Mouse (Mus musculus) layer of hippocampus, adult 18-20 months (tissue): ENCODE data around the gene Acyp2. TPM values are rescaled to one million over a fixed set of nuclear protein-coding genes. Genes with fewer than 3 reads are reported as not detected.

Experiments
- DNase-seq, 2 experiments: peaks; one replicate each; pipeline ENCODE4 v3.0.0; 2022; ENCODE audit warnings: low spot score in 2 of 2
- total RNA-seq, 2 experiments: library from RNA; stranded (reverse); gene quantifications; 2 replicates each; pipeline ENCODE4 v1.2.3; 2021

Acyp2 gene
- total RNA-seq, 2 experiments from 2014 or later, result 20.9 to 23.6 TPM

DNA sequence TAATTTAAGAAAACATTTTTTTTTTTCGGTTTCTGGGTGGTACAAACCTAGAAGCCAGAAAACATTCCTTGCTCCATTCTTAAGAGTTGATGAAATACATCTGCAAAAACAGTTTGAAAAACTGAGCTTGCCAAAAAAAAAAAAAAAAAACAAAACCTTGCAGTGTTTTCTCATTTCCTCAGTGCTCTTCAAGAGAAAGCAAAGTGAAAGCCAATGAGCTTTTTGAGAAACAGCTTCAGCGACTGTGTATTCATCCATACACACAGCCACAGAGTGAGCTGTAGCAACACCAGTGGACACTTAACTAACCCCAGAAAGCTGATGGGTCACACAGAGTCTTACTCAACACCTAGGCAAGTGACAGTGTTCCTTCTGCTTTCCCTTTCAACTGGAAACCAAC lies 69.4 kb downstream of the Acyp2 start:
- no peak for DNase-seq

DNA sequence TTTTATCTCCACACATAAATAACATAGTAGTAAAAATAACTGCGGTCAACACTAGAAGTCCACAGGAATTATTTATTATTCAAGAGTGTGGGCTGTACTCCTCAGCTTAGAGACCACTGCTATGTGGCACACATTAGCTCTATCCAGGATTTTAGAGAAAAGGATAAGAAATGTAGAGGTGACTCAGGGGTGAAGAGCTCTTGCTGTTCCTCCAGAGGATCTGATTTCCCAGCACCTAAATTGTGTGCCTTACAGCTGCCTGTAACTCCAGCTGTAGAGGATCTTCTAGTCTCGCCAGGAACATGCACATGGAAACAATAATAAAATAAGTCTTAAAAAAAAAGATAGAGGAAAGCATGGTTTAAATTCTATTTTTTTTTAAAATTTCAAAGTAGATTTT lies 70.5 kb downstream of the Acyp2 start:
- DNase-seq, result no peak

DNA sequence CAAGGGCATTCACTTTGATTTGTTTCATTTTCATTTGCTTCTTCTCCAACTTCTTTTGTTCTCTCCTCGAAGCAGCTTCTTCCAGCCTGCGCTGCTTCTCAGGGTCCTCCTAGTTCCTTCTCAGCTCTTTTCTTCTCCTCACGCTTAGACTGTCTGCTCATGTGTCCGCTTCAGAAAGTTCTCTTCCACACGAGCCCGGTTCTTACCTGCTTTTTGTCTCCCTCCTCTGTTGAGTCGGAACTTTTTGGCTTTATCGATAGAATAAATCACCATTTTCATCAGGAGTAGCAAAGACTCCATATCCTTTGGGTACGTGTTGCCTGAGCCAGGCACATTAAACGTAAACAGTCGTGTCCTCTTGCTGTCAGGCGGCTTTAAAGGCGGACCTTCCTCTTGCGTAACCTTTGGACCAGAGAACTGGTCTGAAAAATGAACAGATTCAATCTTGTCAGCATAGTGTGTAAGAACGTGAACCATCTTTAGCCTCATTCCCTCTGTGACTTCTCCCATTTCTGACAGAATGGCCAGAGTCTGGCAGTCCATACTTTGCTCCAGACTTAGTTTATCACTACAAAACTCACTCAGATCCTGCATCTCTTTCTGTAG lies 76.5 kb downstream of the Acyp2 start:
- no peak for DNase-seq

DNA sequence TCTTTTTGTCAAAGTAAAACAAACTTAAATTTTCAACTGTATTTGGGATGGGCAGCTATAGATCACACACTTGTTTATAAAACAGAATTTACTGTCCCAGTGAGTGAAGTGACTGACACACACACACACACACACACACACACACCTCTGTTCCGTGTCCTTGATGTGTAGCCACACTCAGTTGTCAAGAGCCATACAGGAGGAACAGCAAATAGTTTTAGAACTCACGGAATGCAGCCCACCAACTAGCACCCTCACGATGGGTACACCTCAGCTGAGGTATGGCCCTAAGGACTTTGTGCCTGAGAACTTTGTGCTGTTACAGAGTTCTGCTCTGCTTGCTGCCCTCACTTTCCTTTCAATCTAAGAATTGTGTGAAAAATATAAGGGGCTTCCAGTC lies 78.8 kb downstream of the Acyp2 start:
- DNase-seq, result no peak

DNA sequence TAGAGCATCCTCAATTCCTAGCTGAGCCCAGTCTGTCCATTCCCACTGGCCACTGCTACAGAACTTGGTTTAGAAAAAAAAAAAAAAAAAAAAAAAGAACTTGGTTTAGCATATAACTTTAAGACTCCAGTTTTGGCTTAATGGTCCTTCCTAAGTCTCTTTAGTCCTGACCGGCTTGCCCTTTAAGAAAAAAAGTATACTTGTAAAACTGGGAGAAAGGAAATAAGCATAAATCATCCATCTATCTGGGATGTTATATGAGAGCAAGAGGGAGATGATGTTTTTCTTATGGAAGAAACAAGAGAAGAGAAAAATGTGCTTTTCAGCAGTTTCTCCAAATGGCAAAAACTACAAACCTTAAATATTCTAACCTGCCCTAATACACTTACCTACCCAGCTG lies 89.2 kb downstream of the Acyp2 start:
- no peak for DNase-seq

DNA sequence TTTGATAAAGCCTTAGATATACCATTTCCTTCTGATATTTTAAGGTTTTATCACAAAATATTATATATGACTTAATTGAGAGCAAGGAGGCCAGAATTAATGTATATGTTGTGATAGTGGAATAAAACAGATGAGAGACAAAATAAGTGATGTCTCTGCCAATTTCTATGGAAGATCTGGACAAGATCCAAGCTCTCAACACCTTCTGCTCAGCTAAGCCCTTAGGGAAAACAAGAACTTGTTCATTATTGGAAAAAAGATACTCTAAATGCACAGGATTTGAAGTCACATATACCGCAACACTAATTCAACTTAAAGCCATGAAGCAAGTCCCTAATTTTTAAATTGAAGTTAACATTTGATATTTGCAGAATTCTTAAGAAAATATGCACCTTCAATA lies 96.0 kb downstream of the Acyp2 start:
- DNase-seq, result no peak

DNA sequence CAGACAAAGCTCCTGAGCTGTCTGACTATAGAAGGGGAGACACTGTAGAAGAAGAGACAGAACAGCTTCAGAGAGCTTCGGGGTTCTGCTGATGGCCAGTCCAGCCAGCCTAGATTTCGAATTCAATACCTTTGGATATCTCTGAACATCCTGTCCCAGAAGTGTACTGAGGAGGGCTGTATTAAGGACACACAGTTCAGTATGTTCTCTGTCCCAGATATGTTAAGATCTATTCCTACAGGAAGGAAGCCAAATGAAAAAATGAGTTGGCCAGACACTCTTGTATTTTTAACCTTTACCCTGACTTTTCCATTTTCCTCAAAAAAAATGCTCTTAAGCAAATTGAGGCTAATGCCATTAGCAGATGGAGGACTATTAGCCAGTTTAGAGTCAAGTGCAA lies 132.3 kb downstream of the Acyp2 start:
- DNase-seq, result no peak

DNA sequence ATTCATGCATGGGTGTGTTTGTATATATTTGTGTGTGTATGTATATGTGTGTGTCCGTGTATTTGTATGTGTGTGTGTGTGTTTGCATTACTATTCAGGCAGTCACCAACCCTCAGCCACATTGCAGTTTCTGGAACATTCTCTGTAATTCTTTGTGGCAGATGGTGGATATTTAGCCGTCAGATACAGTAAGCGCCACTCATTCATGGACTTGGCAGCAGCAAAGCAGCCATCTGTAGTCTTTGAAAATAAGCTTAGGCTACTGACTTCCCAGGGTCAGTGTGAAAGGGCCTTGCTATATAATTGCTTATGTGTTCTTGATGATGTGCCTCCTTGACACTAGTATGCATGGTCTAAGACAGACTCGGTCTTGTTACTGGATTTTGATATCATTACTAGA lies 141.2 kb downstream of the Acyp2 start:
- DNase-seq, result peak in 1 of 2 experiments; percentile 17

DNA sequence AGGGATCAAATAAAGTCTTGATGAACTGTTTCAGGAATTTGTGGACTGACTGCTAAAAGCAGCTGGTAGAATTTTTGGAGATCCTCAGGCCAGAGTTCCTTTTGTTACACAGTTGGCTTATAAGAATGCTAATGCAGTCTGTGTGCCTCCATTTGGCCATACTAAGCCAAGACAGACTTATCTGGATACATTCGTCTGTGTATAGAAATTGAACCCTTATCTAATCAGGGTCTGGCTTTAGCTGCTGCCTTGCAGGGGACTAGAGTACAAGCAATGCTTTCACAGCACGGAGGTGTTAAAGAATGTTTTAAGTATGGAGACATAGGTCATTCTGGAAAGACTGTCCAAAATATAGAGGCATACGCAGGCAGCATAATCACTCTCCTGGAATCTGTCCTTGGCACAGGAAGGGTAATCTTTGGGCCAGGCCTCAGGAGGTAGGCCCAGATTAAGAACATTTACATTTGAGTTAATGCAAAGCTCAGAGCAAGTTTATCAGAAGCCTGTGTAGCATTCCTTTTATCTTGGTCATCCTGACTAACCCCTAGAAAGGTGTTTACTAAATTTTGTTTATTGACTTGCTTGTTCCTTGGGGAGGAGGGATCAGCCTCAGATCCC lies 150.5 kb downstream of the Acyp2 start:
- no peak for DNase-seq

DNA sequence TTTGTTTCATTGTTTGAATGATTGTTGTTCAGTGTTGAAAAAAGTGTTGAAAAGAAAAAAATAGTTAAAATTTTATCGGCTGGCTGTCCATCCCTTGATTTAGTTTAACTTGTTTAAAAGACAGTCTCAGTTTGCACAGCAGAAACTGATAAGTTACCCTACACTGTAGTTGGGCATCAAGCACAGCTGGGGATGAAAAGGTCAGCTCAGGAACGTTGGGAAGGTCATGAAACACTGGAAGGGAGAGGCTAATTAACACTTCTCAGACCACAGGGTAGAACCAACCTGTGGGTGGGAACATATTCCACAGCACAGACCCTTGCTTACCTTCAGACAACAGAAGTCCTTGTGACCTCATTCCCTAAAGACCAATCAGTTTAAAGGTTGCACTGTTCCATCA lies 152.2 kb downstream of the Acyp2 start:
- DNase-seq, result no peak

DNA sequence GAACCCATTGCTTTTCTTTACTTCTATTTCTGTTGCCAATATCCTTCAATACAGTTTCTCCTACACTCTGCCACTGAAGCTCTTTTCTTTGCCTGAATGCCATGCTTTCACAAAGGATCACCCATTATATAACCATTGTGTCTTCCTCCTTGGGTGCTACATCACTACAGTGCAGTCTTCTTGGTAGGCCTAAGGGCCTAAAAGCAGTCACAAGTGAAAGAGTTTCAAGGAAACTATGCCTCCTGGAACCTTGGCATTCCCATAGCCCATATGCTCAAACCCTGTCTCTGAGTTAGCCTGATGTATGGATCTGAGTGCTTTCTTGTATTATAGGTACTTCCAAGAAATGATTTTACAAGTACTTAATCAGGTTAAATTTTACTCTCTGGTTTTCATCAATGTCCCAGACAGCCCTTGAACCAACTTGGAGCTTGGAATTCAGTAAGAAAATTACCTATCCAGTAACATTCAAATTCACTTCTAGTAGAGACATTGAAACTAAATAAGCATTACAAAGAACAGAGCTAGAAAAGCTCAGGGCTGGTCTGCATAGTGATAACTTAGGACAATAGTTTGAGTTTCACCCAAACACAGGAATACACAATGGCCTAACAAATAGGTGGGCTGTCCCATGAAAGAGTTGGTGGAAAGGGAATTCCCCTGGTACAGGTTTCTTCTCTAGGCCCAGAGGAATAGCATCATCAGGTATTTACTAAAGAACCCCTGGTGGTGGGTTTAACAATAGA lies 157.7 kb downstream of the Acyp2 start:
- no peak for DNase-seq

DNA sequence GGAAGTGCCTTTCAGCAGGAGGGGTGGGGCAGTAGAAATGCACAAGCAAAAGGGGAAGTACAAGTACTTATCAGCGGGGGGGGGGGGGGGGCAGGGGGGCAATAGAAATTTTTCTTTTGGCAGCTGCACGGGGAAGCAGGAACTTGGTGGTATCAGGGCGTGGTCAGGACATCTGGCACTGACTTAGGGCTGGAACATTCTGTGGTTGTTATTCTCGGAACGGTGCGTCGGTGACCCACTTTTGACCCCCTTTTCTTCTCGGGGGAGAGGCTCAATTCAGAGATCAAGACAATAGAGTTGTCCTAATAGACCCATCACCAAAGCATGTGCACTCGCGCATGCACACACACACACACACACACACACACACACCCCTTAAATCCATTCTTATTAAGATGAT lies 161.2 kb downstream of the Acyp2 start:
- DNase-seq, result no peak

DNA sequence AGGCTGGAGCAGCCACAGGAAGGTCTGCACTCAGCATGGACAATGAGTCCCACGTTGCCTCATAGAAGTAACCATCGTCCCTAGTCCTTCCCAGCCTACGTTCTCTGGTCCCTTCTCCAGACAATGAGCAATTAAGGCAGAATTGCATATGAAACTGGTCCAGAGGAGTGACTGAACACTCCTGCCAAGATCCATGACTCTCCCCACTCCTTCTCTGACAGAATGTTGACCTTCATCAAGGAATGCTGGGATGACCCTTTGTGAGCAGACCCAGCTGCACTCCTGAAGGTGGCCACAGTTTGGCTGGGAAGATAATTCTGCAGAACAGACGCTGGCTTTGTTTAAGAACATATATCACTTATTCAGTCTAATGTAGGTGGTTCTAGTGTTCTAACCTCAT lies 166.1 kb downstream of the Acyp2 start:
- no peak for DNase-seq

DNA sequence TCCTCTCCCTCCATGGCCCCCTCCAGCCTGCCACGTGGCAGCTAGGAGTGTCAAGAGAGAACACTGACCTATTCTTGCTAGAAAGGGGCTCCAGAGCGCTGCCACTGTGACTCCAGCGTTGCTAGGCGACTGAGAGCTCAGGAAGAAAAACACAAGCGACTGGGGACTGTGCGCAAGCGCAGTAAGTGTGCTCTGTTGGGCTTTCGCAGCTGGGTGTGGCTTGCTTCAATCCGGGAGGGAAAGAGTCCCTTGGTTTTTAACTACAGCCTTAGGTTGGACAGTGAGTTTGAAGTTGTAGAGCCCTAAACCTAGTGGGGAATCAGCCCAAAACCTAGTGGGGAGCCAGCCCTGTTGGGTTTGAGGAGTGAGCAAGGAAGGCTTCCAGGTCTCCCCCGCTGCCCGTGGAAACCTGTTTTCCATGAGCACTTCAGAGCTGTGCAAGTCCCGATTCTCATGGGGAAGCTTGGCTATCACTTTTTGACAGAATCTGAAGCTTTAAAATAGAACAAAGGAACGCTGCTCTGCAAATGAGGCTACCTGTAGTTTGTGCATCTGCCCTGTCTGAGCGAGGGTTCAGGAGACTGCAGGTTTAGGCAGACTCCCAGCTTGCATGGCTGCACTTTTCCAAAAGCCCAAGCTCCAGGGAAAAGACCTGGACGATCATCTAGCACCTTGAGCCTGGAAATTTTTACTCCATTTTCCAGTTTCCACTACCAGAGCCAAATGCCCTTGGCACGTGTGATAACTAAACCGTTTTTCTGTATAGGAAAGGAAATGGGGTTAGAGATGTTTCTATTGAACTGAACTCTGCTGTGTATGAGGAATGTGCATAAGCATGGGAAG lies 177.4 kb downstream of the Acyp2 start, which contains the start of gene 4930505A04Rik:
Gene 4930505A04Rik, minus strand, starts transcription at position 77 of the 843 bp plus-strand sequence.
- peak; percentile 83 to 94 for DNase-seq

DNA sequence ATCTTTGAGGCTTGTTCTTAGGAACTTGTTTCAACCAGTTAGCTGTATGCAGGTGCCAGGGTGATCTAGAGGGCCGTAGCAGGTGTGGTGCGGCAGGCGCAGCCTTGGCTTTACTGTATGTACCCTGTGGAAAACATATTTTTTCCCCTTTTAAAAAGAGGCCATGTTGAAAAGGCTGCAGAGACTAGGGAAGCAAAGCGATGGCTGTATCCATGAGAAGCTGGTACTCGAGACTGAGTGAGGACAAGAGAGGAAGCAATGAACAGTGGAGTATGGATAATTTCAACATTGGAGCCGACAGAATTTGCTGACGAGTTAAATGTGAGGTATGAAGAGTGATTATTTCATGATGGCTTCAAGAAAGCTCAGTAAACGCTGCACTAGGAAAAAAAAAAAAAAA lies 178.2 kb downstream of the Acyp2 start:
- no peak for DNase-seq

Other genes with a start within 250 kb of the Acyp2 start
- gene 4930505A04Rik, start 177.8 kb downstream of the Acyp2 start, total RNA-seq, result 1 to 10 TPM in 1 of 2 experiments, under 1 TPM in 1; 0.89 to 1.2 TPM
- 10 to 100 TPM; 32.1 to 33.9 TPM for gene Psme4, start 122.1 kb upstream of the Acyp2 start, total RNA-seq
- 10 to 100 TPM; 12.4 to 14.5 TPM for gene Gpr75, start 235.8 kb upstream of the Acyp2 start, total RNA-seq
- 10 to 100 TPM; 17.4 to 21.1 TPM for gene Asb3, start 235.8 kb upstream of the Acyp2 start, total RNA-seq